Mouse (Mus musculus) E14TG2a.4 (cell line): ENCODE measurements around the gene Exosc5.

Experiments used
- CTCF ChIP-seq: conservative IDR thresholded peaks from 2 replicates; pipeline ENCODE4 v1.5.1; 2014; ENCODE audit warnings: low read length
- NANOG ChIP-seq: IDR thresholded peaks from 2 replicates; pipeline ENCODE4 v1.6.1; 2014; ENCODE audit warnings: borderline replicate concordance, low read length, mixed read lengths

- TF ChIP-seq CTCF (no peak), NANOG (no peak)
These were observed 7.7 kb upstream of the Exosc5 start for GRCm38 (mm10) chr7:25651281-25651680.
